8 mouse cellular contexts compared by ENCODE assay signal in the genomic region with DNA sequence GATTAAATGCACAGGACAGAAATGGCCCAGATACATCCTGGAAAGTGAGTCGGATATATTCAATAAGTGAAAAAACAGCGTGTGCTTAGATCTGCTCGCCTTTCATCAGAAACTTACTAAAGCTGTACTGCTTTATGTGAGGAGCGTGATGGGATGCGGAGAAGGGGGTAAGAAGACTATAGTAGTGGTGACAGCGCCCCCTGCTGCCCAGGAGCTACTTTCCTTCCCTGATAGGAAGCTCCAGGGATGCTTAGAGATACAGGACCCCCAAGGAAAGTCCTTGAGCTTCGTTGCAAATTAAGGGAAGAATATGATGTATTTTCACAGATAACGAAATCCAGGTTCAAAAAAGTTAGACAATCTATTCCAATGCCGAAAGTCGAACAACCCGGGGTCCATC. TPM values are rescaled to one million over a fixed set of nuclear protein-coding genes. Genes with fewer than 3 reads are reported as not detected.
A peak's percentile ranks its signal among the peaks of the same experiment; 100 is the strongest.
DNase-seq lines count a peak whose midpoint lies in the region; ATAC-seq and TF ChIP-seq lines count a peak whose summit lies in the region.

No protein-coding gene starts in this region.

- no peak overlapping the region for H3K4me3 ChIP-seq in heart, embryonic 10.5 days
- H3K4me3 ChIP-seq in E14TG2a.4 (replicated peaks; ENCODE audit: low read length), result no peak overlapping the region
- H3K4me3 ChIP-seq in forebrain, postnatal 0 days (ENCODE audit: low read depth, low read length), result no peak overlapping the region
- H3K4me3 ChIP-seq in neural tube, embryonic 13.5 days, result no peak overlapping the region

- H3K4me2 ChIP-seq in forebrain, postnatal 0 days (ENCODE audit: low read depth), result no peak overlapping the region
- peak overlapping the region; percentile 13; the same call in 1 of the 2 replicates for H3K4me2 ChIP-seq in neural tube, embryonic 13.5 days

- 33% methylated on average over 11 of the region's 11 CpGs for WGBS in heart, embryonic 10.5 days
- 32% methylated on average over 11 of the region's 11 CpGs for WGBS in forebrain, postnatal 0 days
- WGBS in neural tube, embryonic 13.5 days, result 30% methylated on average over 11 of the region's 11 CpGs

- no peaks in the 10 kb centered on the region for H3K36me3 ChIP-seq in heart, embryonic 10.5 days
- no peaks in the 10 kb centered on the region for H3K36me3 ChIP-seq in E14TG2a.4 (ENCODE audit: insufficient read depth, low read length)
- no peaks in the 10 kb centered on the region for H3K36me3 ChIP-seq in forebrain, postnatal 0 days (ENCODE audit: insufficient read depth)
- no peaks in the 10 kb centered on the region for H3K36me3 ChIP-seq in neural tube, embryonic 13.5 days

- peak; percentile 14 to 32 for DNase-seq in heart, postnatal 14 days
- no peak for DNase-seq in heart, embryonic 10.5 days (ENCODE audit: low spot score)
- DNase-seq in adrenal gland, postnatal 36 days, result peak; percentile 22 to 52
- DNase-seq in forebrain, postnatal 0 days, result peak; percentile 65
- DNase-seq in layer of hippocampus, postnatal 25 days (ENCODE audit: extremely low spot score in 1 of 2, low spot score in 1 of 2), result peak; percentile 57 to 83

- peak; percentile 72 for TF ChIP-seq CTCF in E14TG2a.4 (conservative IDR thresholded peaks at IDR 0.05; ENCODE audit: low read length)
- peak; percentile 73 for TF ChIP-seq CTCF in forebrain, postnatal 0 days (IDR thresholded peaks at IDR 0.05; ENCODE audit: low read depth)

- ATAC-seq in forebrain, postnatal 0 days, result peak; percentile 64
- peak; percentile 40; the same call in 1 of the 2 replicates for ATAC-seq in neural tube, embryonic 13.5 days (ENCODE audit: low read depth)
- no peak for ATAC-seq in activated CD4-positive, CD25-positive, alpha-beta regulatory T cell, adult 4 months

- no peak overlapping the region for H3K9ac ChIP-seq in forebrain, postnatal 0 days
- no peak overlapping the region for H3K9ac ChIP-seq in neural tube, embryonic 13.5 days

- intact Hi-C loops in heart, postnatal 14 days (cut with DNase I), result no loop called here

- no peaks in the 10 kb centered on the region for H3K4me1 ChIP-seq in heart, embryonic 10.5 days
- no peaks in the 10 kb centered on the region for H3K4me1 ChIP-seq in E14TG2a.4 (replicated peaks; ENCODE audit: low read depth, low read length)
- H3K4me1 ChIP-seq in forebrain, postnatal 0 days (ENCODE audit: insufficient read depth), result no peaks in the 10 kb centered on the region
- H3K4me1 ChIP-seq in neural tube, embryonic 13.5 days (replicated peaks), result peaks cover 4% of the 10 kb centered on the region; the same call in 1 of the 2 replicates

- H3K9me3 ChIP-seq in heart, embryonic 10.5 days, result no peaks in the 10 kb centered on the region
- H3K9me3 ChIP-seq in E14TG2a.4 (ENCODE audit: low read length), result no peaks in the 10 kb centered on the region
- H3K9me3 ChIP-seq in forebrain, postnatal 0 days (ENCODE audit: low read length), result 0 out of 2 replicates have a peak, but pooled peaks cover 3% of the 10 kb centered on the region
- H3K9me3 ChIP-seq in neural tube, embryonic 13.5 days, result no peaks in the 10 kb centered on the region

- no peak overlapping the region for H3K27ac ChIP-seq in heart, embryonic 10.5 days
- H3K27ac ChIP-seq in forebrain, postnatal 0 days (ENCODE audit: low read depth, low read length), result no peak overlapping the region
- H3K27ac ChIP-seq in neural tube, embryonic 13.5 days (replicated peaks), result peak overlapping the region; percentile 33; the same call in 1 of the 2 replicates

- H3K27me3 ChIP-seq in heart, embryonic 10.5 days (ENCODE audit: insufficient read depth, poor library complexity, severe bottlenecking), result no peaks in the 10 kb centered on the region
- H3K27me3 ChIP-seq in E14TG2a.4 (ENCODE audit: insufficient read depth, low read length), result 0 out of 2 replicates have a peak, but pooled peaks cover 4% of the 10 kb centered on the region
- no peaks in the 10 kb centered on the region for H3K27me3 ChIP-seq in forebrain, postnatal 0 days (ENCODE audit: insufficient read depth, low read length)
- no peaks in the 10 kb centered on the region for H3K27me3 ChIP-seq in neural tube, embryonic 13.5 days

RNA-seq across cellular contexts. Expression of a gene that starts 17.1 kb away (rescaled TPM):
- not detected for total RNA-seq in heart, postnatal 14 days (2021)
- polyA plus RNA-seq in heart, embryonic 10.5 days (2016; fragmentation: Nextera tagmentation; extraction: Ambion mirVana), result 0.14 and 0.25 TPM in 2 replicates
- total RNA-seq in adrenal gland, postnatal 36 days (2021), result not detected
- 9.6 and 14.0 TPM in 2 replicates for total RNA-seq in forebrain, postnatal 0 days (2014; rRNA removed)
- polyA plus RNA-seq in forebrain, postnatal 0 days (2015; fragmentation: Nextera tagmentation; extraction: Ambion mirVana), result 13.6 and 21.7 TPM in 2 replicates
- total RNA-seq in layer of hippocampus, postnatal 25 days (2021), result under 1 TPM; 0.28 to 0.62 TPM
- polyA plus RNA-seq in neural tube, embryonic 13.5 days (2015; fragmentation: Nextera tagmentation; extraction: Ambion mirVana), result 14.5 TPM in 2 replicates
- polyA plus RNA-seq in activated CD4-positive, CD25-positive, alpha-beta regulatory T cell, adult 4 months (2017; shearing (Covaris generic)), result not detected
